Mouse (Mus musculus): ENCODE results near the gene Abcc1.

Abcc1 gene

DNA sequence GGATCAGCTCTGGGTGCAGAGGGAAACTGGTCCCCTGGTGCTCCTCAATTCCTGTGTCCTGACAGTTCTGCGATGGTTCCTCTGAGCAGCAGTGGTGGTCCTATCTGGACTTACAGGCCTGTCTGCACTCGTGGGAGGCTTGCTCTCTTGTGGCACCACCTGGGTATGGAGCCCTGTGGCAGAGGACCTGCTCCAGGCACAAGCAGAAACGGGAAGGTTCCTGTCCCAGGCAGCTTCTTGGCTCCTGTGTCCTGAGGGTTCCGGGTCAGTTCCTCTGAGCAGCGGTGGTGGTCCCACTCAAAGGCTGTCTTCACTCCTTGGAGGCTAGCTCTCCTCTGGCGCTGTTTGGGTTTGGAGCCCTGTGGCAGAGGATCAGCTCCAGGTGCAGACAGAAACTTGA, 68.0 kb downstream of the Abcc1 start:
- in situ Hi-C loops (cut with MboI; ENCODE audit: low pct_unique_long_range_greater_than_20kb in 1 of 2, low sequenced_read_pairs in 2 of 2, unreplicated experiment in 1 of 2): no loop called here

- in situ Hi-C loops (cut with MboI; ENCODE audit: low pct_unique_long_range_greater_than_20kb in 1 of 2, low sequenced_read_pairs in 2 of 2, unreplicated experiment in 1 of 2): no loop called here
Observed at GRCm38 (mm10) chr16:14432996-14433395, 71.6 kb downstream of the Abcc1 start.

DNA sequence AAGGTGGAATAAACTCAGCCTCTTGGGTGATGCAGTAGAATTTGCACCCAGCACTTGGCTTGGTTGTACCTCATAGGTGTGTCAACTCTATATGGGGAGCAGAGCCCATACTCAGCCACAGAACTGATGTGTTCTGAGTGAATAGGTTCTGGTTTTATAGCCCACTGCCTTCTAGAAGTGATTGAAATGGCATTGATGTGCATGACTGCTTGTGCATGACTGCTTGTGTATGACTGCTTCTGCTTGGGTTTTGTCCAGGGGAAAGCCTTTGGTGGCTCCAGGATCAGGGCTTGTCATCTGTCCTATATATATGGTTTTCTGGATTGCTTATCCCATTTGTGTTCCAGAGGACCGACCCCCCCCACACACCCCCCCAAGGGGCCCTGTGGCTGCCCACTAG, 74.2 kb downstream of the Abcc1 start:
- in situ Hi-C loops (cut with MboI; ENCODE audit: low pct_unique_long_range_greater_than_20kb in 1 of 2, low sequenced_read_pairs in 2 of 2, unreplicated experiment in 1 of 2): no loop called here

GRCm38 (mm10) chr16:14437446-14437982, 76.2 kb downstream of the Abcc1 start:
- in situ Hi-C loops (cut with MboI; ENCODE audit: low pct_unique_long_range_greater_than_20kb in 1 of 2, low sequenced_read_pairs in 2 of 2, unreplicated experiment in 1 of 2): no loop called here

DNA sequence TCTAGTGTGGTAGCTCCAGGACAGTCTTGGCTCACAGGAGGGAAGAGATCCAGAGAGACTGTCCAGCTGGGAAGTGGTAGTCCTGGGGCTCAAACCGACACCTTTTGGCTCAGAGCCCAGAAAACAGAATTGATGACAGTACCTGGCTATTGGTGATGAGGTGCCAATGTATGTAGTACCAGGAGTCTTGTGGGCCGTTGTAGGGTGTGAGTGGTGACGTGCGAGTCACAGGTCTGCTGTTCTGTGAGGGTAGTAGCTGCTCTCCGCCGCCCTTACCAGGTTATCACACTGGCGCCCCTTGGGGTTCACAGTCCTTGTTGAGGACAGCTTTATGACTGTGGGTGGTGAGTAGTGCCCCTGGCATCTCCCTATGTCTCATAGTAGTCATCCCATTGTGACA, 77.2 kb downstream of the Abcc1 start:
- in situ Hi-C loops (cut with MboI; ENCODE audit: low pct_unique_long_range_greater_than_20kb in 1 of 2, low sequenced_read_pairs in 2 of 2, unreplicated experiment in 1 of 2): no loop called here

DNA sequence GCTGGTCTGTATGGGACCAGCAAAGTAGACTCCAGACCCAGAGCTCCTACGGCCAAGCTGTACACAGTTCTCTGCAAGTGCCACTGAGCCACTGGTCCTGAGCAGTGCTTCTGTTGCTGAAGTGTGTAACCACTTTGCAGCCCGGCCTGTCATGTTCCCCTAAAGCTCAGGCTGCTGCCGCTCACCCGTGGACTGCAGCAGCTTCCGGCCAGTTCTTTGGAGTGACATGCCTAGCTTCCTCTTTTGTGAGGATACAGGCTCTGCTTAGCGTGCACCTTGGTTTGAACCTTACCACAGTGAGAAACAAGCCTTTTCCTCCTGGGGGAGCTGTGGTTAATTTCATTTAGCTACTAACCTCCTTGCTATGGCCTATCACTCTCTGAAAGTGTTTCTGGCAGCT, 77.7 kb downstream of the Abcc1 start:
- in situ Hi-C loops (cut with MboI; ENCODE audit: low pct_unique_long_range_greater_than_20kb in 1 of 2, low sequenced_read_pairs in 2 of 2, unreplicated experiment in 1 of 2): no loop called here

DNA sequence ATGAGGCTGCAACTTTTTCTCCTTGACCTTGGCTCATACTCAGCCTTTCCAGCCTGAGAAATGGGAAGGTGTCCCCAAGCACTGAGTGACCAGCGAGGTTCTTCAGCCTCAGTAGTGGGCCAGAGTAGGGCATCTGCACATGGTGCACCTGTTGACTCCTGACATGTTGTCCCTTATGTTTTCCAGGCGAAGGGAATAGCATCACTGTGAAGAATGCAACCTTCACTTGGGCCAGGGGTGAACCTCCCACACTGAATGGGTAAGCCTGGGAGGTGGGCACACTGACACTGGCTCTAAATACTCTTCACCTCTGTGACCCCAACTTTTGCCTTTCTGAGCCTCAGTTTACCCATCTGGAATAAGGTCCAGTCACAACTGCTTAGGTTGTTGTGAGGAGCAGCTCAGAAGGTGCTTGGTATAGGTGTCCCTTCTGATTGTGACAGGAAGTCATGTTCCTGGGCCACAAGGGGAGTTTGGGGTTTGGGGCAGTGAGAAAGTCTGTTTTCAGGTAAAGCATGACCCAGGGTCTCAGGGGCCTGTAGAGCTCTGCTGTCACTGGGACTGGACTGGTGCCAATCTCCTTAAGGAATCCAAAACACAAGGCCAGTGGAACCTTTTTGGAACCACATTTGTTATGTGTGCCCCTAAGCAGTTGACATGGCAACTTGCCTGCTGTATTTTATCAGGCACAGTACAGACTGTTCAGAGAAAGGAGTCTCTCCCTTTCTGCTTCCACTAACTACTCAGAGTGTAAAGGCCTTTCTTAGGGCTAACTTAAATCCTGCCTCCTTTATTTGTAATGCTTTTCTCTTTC, 78.7 kb downstream of the Abcc1 start:
- in situ Hi-C loops (cut with MboI; ENCODE audit: low pct_unique_long_range_greater_than_20kb in 1 of 2, low sequenced_read_pairs in 2 of 2, unreplicated experiment in 1 of 2): no loop called here

DNA sequence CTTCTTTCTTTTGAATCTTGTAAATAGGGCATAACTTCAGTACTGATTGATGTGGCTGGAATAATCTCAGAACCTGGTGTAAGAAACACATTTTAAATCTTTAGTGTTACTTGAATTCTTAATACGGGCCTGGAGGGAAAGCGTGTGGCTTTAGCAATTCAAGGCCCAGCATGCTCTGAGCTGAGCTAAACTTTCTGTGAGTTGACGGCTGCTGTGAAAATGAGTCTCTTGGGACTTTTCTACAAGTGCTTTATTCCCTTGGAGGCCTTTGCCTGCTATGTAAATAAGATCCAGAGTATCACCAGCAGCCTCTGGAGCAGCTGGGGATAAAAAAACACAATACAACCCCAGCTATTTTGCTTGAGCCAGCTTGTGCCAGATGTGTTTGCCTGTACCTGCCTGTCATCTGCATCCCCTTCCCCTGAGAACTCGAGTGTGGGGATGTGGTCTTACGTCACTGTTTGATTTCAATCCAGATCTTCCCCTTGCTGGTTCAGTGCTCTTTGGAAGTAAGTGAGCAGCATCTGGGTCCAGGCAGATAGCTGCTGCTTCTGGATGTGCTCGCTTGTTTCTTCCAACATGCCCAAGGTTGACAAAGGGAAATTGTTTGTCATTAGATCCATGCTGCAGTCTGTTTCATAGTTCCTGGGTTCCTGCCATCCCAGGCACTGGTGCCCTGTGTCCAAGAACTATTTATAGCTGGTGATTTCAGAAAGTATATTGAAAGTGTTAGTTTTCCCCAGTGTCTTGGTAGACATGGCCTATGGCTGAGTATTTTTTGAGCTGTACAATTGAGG, 82.9 kb downstream of the Abcc1 start:
- in situ Hi-C loops (cut with MboI; ENCODE audit: low pct_unique_long_range_greater_than_20kb in 1 of 2, low sequenced_read_pairs in 2 of 2, unreplicated experiment in 1 of 2): no loop called here

DNA sequence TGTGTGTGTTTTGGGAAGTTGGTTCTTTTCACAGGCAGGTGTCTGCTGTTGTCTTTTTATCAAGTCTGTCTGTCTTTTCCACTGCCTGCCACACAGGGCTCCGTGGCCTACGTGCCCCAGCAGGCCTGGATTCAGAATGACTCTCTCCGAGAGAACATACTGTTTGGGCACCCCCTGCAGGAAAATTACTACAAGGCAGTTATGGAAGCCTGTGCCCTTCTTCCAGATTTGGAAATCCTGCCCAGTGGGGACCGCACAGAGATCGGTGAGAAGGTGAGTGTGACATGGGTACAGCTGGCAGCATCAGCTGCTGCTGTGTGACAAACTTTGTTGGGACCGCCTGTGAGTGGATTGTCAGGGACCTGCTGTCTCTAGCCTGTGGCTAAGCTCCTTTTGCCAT, 83.8 kb downstream of the Abcc1 start:
- in situ Hi-C loops (cut with MboI; ENCODE audit: low pct_unique_long_range_greater_than_20kb in 1 of 2, low sequenced_read_pairs in 2 of 2, unreplicated experiment in 1 of 2): no loop called here

DNA sequence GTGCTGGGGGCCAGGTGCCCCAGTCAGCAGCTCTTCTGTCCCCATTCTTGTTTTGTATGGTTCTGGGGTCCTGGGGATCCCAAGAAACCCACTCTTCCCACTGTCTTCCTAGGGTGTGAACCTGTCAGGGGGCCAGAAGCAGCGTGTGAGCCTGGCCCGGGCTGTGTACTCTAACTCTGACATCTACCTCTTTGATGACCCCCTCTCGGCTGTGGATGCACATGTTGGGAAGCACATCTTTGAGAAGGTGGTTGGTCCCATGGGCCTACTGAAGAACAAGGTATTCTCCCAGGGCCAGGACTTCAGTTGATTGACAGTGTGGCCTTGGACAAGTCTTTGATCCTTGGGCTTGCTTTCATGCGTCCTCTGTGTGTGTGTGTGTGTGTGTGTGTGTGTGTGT, 86.0 kb downstream of the Abcc1 start:
- in situ Hi-C loops (cut with MboI; ENCODE audit: low pct_unique_long_range_greater_than_20kb in 1 of 2, low sequenced_read_pairs in 2 of 2, unreplicated experiment in 1 of 2): no loop called here

DNA sequence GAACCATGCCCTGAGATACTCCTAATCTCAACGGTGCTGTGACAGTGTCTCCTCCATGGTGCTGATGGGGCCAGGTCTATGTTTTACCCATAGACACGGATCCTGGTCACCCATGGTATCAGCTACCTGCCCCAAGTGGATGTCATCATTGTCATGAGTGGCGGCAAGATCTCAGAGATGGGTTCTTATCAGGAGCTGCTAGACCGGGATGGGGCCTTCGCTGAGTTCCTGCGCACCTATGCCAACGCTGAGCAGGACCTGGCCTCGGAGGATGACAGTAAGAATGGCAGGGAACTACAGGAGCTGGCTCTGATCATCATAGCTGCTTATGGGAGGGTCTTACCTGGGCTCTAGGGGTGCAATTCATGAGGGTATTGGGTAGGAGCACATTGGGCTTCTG, 86.9 kb downstream of the Abcc1 start:
- in situ Hi-C loops (cut with MboI; ENCODE audit: low pct_unique_long_range_greater_than_20kb in 1 of 2, low sequenced_read_pairs in 2 of 2, unreplicated experiment in 1 of 2): no loop called here

- in situ Hi-C loops (cut with MboI; ENCODE audit: low pct_unique_long_range_greater_than_20kb in 1 of 2, low sequenced_read_pairs in 2 of 2, unreplicated experiment in 1 of 2): no loop called here
Observed at GRCm38 (mm10) chr16:14449861-14450260, 88.5 kb downstream of the Abcc1 start.

DNA sequence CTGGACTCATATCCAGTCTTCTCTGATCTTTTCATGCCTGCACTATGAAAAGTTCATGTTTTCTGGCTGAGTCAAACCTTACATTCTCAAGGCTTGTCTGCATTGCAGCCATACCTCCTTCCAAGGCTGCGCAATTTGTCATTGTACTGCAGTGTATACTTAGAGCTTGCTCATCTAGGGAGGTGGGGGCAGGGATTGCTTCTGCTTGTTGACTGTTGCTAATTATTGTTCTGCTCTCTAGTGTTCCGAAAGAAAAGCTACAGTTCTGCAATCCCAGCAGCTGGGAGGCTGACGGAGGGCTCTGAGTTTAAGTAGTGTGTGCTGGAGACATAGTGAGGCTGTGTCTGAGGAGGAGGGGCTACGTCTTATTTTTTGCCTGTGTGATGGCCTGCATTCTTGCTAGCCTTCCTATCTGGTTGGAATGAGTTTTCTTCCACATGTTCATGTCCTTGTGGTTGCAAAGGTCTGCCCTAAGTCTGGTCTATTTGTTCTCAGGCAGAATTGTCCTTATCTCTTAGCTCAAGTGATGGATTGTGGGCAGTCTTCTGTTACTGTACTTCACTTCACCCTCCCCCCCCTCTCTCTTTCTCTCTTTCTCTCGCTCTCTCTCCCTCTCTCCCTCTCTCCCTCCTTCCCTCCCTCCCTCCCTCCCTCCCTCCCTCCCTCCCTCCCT, 90.2 kb downstream of the Abcc1 start:
- in situ Hi-C loops (cut with MboI; ENCODE audit: low pct_unique_long_range_greater_than_20kb in 1 of 2, low sequenced_read_pairs in 2 of 2, unreplicated experiment in 1 of 2): no loop called here

GRCm38 (mm10) chr16:14462535-14462934, 101.2 kb downstream of the Abcc1 start:
- in situ Hi-C loops (cut with MboI; ENCODE audit: low pct_unique_long_range_greater_than_20kb in 1 of 2, low sequenced_read_pairs in 2 of 2, unreplicated experiment in 1 of 2): no loop called here

GRCm38 (mm10) chr16:14465016-14465415, 103.7 kb downstream of the Abcc1 start:
- in situ Hi-C loops (cut with MboI; ENCODE audit: low pct_unique_long_range_greater_than_20kb in 1 of 2, low sequenced_read_pairs in 2 of 2, unreplicated experiment in 1 of 2): no loop called here

- in situ Hi-C loops (cut with MboI; ENCODE audit: low pct_unique_long_range_greater_than_20kb in 1 of 2, low sequenced_read_pairs in 2 of 2, unreplicated experiment in 1 of 2): no loop called here
Observed at GRCm38 (mm10) chr16:14468351-14468750, 107.0 kb downstream of the Abcc1 start.

DNA sequence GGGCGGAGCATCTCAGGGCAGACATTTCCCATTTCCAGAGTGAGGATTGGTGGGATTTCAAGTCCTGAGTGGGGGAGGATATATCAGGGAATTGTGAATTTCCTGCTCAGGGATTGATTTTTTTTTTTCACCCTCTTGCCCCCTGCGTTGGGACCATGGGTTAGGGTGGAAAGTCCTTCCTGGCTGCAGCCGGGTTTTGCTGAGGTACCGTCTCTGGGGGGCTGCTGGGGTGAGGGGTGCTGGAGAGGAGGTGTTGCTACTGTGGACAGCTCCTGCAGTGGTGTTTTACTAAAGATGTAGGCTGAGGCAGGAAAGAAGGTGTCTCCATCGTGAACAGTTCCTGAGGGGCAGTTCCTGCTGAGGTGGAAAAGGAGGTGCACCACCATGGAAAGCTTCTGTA, 107.5 kb downstream of the Abcc1 start:
- in situ Hi-C loops (cut with MboI; ENCODE audit: low pct_unique_long_range_greater_than_20kb in 1 of 2, low sequenced_read_pairs in 2 of 2, unreplicated experiment in 1 of 2): no loop called here

- in situ Hi-C loops (cut with MboI; ENCODE audit: low pct_unique_long_range_greater_than_20kb in 1 of 2, low sequenced_read_pairs in 2 of 2, unreplicated experiment in 1 of 2): no loop called here
Observed at GRCm38 (mm10) chr16:14472171-14472570, 110.8 kb downstream of the Abcc1 start.

DNA sequence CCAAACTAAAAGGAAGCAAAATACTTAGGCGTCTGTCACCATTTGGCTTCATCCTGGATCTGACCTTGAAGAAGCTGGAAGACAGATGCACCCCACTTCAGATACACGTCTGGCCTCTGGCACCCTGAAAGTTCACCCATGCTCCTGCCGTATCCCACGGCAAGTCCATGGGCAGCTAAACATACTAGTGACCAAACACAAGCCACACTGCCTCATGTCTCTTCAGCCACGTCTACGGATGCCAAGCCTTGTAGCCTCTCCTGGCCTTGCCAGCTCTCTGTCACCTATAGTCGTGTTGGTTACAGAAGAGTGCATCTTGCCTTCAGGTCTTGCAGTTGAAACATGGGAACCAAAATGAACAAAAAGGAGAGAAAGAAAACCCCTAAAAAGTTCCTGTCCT, 112.3 kb downstream of the Abcc1 start:
- in situ Hi-C loops (cut with MboI; ENCODE audit: low pct_unique_long_range_greater_than_20kb in 1 of 2, low sequenced_read_pairs in 2 of 2, unreplicated experiment in 1 of 2): no loop called here
